Mouse (Mus musculus) hindbrain, embryonic 10.5 days (tissue): ENCODE data around the gene Elovl6. TPM values are rescaled to one million over a fixed set of nuclear protein-coding genes. Genes with fewer than 3 reads are reported as not detected.

Source experiments
- DNase-seq: peaks from one replicate; pipeline ENCODE4 v3.0.0-alpha.2; 2017; ENCODE audit warnings: low spot score
- H3K27ac ChIP-seq: fragments of 300-500 bp; sonication (generic); 2 replicates; pipeline ENCODE4 v1.5.1; 2016; ENCODE audit warnings: mild to moderate bottlenecking, moderate library complexity
- H3K27me3 ChIP-seq: fragments of 300-500 bp; sonication (generic); 2 replicates; pipeline ENCODE4 v1.6.1; 2016; ENCODE audit warnings: mild to moderate bottlenecking; ENCODE audit not compliant: poor library complexity, insufficient read depth, severe bottlenecking
- H3K36me3 ChIP-seq: fragments of 300-500 bp; sonication (generic); 2 replicates; pipeline ENCODE4 v1.6.1; 2016; ENCODE audit warnings: mild to moderate bottlenecking, moderate library complexity
- H3K4me1 ChIP-seq: fragments of 300-500 bp; sonication (generic); replicated peaks from 2 replicates; pipeline ENCODE4 v1.6.1; 2016; ENCODE audit warnings: mild to moderate bottlenecking
- H3K4me3 ChIP-seq: fragments of 300-500 bp; sonication (generic); 2 replicates; pipeline ENCODE4 v1.5.1; 2016; ENCODE audit warnings: mild to moderate bottlenecking, moderate library complexity
- H3K9me3 ChIP-seq: fragments of 300-500 bp; sonication (generic); 2 replicates; pipeline ENCODE4 v1.6.1; 2016; ENCODE audit warnings: mild to moderate bottlenecking, moderate library complexity
- WGBS: fragments of 180-500 bp; shearing (Covaris S2); methylation state at CpG from one replicate; pipeline ENCODE4 v1.1.7; 2016; 5-methylcytosine and 5-hydroxymethylcytosine counted together
- polyA plus RNA-seq: library from polyadenylated mRNA; unstranded; fragments of >200 nt; fragmentation: Nextera tagmentation; extraction: Ambion mirVana; gene quantifications from 2 replicates; pipeline ENCODE4 v1.2.1, GENCODE M21; 2016

Elovl6 gene
- polyA plus RNA-seq, 1 experiment from 2014 or later: 35.3 TPM

- Histone ChIP-seq H3K4me3 (no peak overlapping the region), H3K9me3 (no peaks in the 10 kb centered on the region)
- 94% methylated on average over 6 of the region's 6 CpGs for WGBS
Measured at GRCm38 (mm10) chr3:129596098-129596497, 63.9 kb downstream of the Elovl6 start.

GRCm38 (mm10) chr3:129602289-129602688 lies 70.1 kb downstream of the Elovl6 start:
- H3K4me1 ChIP-seq: peaks cover 10% of the 10 kb centered on the region
- no peak overlapping the region for H3K27ac ChIP-seq
- no peaks in the 10 kb centered on the region for H3K27me3 ChIP-seq
- H3K4me3 ChIP-seq: no peak overlapping the region
- DNase-seq: no peak
- no peaks in the 10 kb centered on the region for H3K9me3 ChIP-seq
- H3K36me3 ChIP-seq: peaks cover 16% of the 10 kb centered on the region
- 81% methylated on average over 9 of the region's 9 CpGs for WGBS

More at GRCm38 (mm10) chr3:129596098-129596497, 63.9 kb downstream of the Elovl6 start:
- H3K27ac ChIP-seq: no peak overlapping the region
- DNase-seq: no peak
- H3K27me3 ChIP-seq: no peaks in the 10 kb centered on the region
- peaks cover 7% of the 10 kb centered on the region for H3K4me1 ChIP-seq
- H3K36me3 ChIP-seq: peaks cover 24% of the 10 kb centered on the region; the same call in 1 of the 2 replicates

DNA sequence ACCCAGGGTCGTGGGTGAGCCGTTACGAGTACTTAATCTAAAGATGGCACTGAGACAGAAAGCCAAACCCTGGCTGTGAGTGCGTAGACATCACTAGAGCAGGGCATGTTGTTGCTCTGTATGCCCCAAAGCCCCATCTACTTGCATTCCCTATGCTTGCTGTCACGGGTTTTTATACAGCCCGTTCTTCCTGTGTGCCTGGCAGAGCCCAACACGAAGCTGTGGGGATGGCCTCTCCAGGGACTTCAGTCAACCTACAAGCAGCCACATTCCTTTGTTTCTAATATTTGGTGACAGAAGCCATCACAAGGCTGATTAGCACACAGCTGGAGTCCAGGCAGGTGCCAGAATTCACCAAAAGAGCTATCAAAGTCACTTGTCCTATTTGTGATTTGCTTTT lies 73.3 kb downstream of the Elovl6 start:
- Histone ChIP-seq H3K27ac (no peak overlapping the region), H3K36me3 (peaks cover 43% of the 10 kb centered on the region), H3K9me3 (no peaks in the 10 kb centered on the region), H3K4me3 (no peak overlapping the region), H3K27me3 (no peaks in the 10 kb centered on the region), H3K4me1 (peaks cover 10% of the 10 kb centered on the region)
- peak; percentile 10 for DNase-seq
- 61% methylated on average over 7 of the region's 7 CpGs for WGBS

DNA sequence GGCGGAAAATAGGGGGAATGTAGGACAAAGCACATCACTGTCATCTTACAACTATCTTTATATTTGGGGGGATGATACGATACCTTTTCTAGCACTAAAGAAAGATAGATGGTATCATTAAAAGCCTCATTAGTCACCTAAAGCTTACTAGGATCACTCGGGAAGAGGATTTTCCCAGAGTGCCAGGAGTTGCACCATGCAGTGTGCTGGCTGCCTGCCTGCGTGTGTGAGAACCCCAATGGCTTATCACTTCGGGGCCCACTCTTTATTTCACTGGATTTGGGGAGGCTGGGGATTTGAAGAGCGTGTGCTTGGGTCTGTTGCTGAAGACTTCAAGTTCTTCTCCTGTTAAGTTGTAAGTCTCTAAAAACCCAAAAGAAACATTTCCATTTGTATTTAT lies 73.8 kb downstream of the Elovl6 start:
- 47% methylated on average over 6 of the region's 6 CpGs for WGBS

DNA sequence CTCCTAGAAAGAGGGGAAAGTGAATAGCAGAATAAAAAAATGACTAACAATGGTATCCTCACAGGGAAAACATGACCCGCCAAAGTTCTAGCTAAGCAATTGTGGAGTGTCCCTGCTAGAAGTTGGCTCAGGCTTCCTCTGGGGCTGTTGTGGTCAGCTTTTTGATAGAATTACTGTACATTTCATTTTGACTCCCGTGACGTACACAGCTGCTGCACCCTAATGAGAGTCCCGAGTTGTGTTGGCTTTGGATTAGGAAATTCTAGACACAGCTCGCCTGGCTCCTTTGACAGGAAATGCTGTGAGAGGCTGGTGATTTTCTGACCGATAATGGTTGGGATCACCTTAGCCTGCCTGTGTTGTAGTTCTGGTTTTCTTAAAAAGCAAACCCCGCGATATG lies 79.5 kb downstream of the Elovl6 start:
- H3K4me1 ChIP-seq: 0 out of 2 replicates have a peak, but pooled peaks cover 3% of the 10 kb centered on the region
- peaks cover 57% of the 10 kb centered on the region for H3K36me3 ChIP-seq
- H3K4me3 ChIP-seq: no peak overlapping the region
- WGBS: 93% methylated on average over 8 of the region's 8 CpGs
- DNase-seq: no peak
- H3K9me3 ChIP-seq: no peaks in the 10 kb centered on the region
- H3K27me3 ChIP-seq: no peaks in the 10 kb centered on the region
- H3K27ac ChIP-seq: no peak overlapping the region

More for the DNA sequence above, 73.8 kb downstream of the Elovl6 start:
- no peak for DNase-seq
- H3K9me3 ChIP-seq: no peaks in the 10 kb centered on the region
- no peak overlapping the region for H3K27ac ChIP-seq
- no peak overlapping the region for H3K4me3 ChIP-seq
- H3K36me3 ChIP-seq: peaks cover 47% of the 10 kb centered on the region
- H3K4me1 ChIP-seq: peaks cover 10% of the 10 kb centered on the region
- H3K27me3 ChIP-seq: no peaks in the 10 kb centered on the region

DNA sequence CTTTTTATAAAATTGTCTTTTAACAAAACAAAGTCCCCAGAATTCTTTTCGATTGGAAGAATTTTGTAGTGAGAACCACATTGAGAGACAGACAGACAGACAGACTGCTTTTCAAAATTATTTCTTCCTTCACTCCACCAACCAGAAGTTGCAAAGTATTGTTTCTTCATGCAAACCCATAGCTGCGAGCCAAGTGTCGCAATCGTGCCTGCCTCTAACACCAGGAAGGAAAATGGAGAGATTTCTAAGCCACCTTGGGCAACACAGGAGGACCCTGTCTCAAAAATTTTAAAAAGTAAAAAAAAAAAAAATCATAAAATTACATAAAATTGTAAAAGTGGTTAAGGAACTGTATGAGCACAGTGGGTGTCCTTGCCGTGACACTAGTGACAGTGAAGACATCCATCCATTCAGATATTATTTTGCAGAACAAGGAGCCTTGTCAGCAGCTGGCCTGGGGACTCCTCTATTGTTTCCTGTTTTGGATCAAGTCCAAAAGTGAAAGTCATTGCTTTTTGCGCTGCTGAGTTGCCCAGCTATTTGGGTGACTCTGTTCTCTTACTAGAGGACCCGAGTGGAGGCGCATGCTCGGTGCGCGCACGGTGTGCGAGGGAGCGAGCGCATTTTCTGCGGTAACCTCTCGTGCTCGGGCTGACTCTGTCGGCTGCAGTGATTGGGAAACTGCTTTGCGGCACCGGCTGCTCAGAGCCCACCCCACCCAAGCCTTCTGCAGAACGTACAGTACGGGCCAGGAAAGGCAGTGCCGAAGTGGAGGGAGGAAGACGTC lies 80.3 kb downstream of the Elovl6 start:
- Histone ChIP-seq H3K9me3 (no peaks in the 10 kb centered on the region), H3K36me3 (peaks cover 60% of the 10 kb centered on the region), H3K27ac (no peak overlapping the region), H3K4me1 (0 out of 2 replicates have a peak, but pooled peaks cover 3% of the 10 kb centered on the region), H3K4me3 (no peak overlapping the region), H3K27me3 (no peaks in the 10 kb centered on the region)
- no peak for DNase-seq
- 94% methylated on average over 25 of the region's 25 CpGs for WGBS

GRCm38 (mm10) chr3:129613756-129614155 lies 81.6 kb downstream of the Elovl6 start:
- DNase-seq: no peak
- H3K4me1 ChIP-seq: 0 out of 2 replicates have a peak, but pooled peaks cover 3% of the 10 kb centered on the region
- H3K27me3 ChIP-seq: no peaks in the 10 kb centered on the region
- H3K27ac ChIP-seq: no peak overlapping the region
- no peaks in the 10 kb centered on the region for H3K9me3 ChIP-seq
- 89% methylated on average over 7 of the region's 7 CpGs for WGBS
- no peak overlapping the region for H3K4me3 ChIP-seq
- peaks cover 62% of the 10 kb centered on the region for H3K36me3 ChIP-seq

GRCm38 (mm10) chr3:129614216-129614615 lies 82.1 kb downstream of the Elovl6 start:
- H3K27me3 ChIP-seq: no peaks in the 10 kb centered on the region
- H3K4me1 ChIP-seq: 0 out of 2 replicates have a peak, but pooled peaks cover 3% of the 10 kb centered on the region
- WGBS: 66% methylated on average over 2 of the region's 2 CpGs
- no peak overlapping the region for H3K27ac ChIP-seq
- H3K4me3 ChIP-seq: no peak overlapping the region
- no peaks in the 10 kb centered on the region for H3K9me3 ChIP-seq
- H3K36me3 ChIP-seq: peaks cover 59% of the 10 kb centered on the region
- DNase-seq: no peak

GRCm38 (mm10) chr3:129617450-129617849 lies 85.3 kb downstream of the Elovl6 start:
- 89% methylated on average over 11 of the region's 11 CpGs for WGBS

GRCm38 (mm10) chr3:129619194-129619775 lies 87.1 kb downstream of the Elovl6 start:
- no peak overlapping the region for H3K4me3 ChIP-seq
- H3K9me3 ChIP-seq: no peaks in the 10 kb centered on the region
- peaks cover 37% of the 10 kb centered on the region for H3K36me3 ChIP-seq
- no peak overlapping the region for H3K27ac ChIP-seq
- H3K27me3 ChIP-seq: no peaks in the 10 kb centered on the region
- WGBS: 81% methylated on average over 16 of the region's 16 CpGs
- DNase-seq: no peak
- H3K4me1 ChIP-seq: 0 out of 2 replicates have a peak, but pooled peaks cover under 1% of the 10 kb centered on the region

More at GRCm38 (mm10) chr3:129617450-129617849, 85.3 kb downstream of the Elovl6 start:
- H3K27ac ChIP-seq: no peak overlapping the region
- H3K36me3 ChIP-seq: peaks cover 47% of the 10 kb centered on the region
- no peak for DNase-seq
- no peak overlapping the region for H3K4me3 ChIP-seq
- H3K9me3 ChIP-seq: no peaks in the 10 kb centered on the region
- 0 out of 2 replicates have a peak, but pooled peaks cover 3% of the 10 kb centered on the region for H3K4me1 ChIP-seq
- H3K27me3 ChIP-seq: no peaks in the 10 kb centered on the region

- peaks cover 35% of the 10 kb centered on the region for H3K36me3 ChIP-seq
- 93% methylated on average over 3 of the region's 3 CpGs for WGBS
- no peaks in the 10 kb centered on the region for H3K27me3 ChIP-seq
- no peak overlapping the region for H3K27ac ChIP-seq
- no peak overlapping the region for H3K4me3 ChIP-seq
- DNase-seq: no peak
- H3K4me1 ChIP-seq: 0 out of 2 replicates have a peak, but pooled peaks cover 5% of the 10 kb centered on the region
- no peaks in the 10 kb centered on the region for H3K9me3 ChIP-seq
Measured at GRCm38 (mm10) chr3:129620802-129621201, 88.6 kb downstream of the Elovl6 start.

DNA sequence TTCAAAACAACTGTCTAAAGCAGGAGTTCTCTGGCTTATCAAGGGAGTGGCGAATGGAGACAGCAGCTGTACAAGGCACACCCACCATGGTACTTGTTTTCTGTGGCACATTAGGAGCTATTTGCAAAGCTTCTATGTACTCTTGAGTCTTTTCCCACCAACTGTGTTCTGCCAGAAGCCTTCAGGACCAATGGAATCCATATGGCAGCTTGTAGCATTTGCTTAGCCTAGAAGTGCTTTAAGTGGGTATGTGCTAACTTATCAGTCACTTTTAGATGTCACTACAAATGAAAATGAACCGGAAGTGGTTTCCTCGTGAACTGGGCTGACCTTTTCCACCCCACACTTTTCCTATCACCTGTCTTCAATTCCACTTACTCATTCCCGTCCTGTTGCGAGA lies 89.1 kb downstream of the Elovl6 start:
- peaks cover 35% of the 10 kb centered on the region for H3K36me3 ChIP-seq
- H3K27me3 ChIP-seq: no peaks in the 10 kb centered on the region
- H3K4me3 ChIP-seq: no peak overlapping the region
- H3K27ac ChIP-seq: no peak overlapping the region
- DNase-seq: no peak
- no peaks in the 10 kb centered on the region for H3K9me3 ChIP-seq
- H3K4me1 ChIP-seq: 0 out of 2 replicates have a peak, but pooled peaks cover 5% of the 10 kb centered on the region
- WGBS: 80% methylated on average over 5 of the region's 5 CpGs

DNA sequence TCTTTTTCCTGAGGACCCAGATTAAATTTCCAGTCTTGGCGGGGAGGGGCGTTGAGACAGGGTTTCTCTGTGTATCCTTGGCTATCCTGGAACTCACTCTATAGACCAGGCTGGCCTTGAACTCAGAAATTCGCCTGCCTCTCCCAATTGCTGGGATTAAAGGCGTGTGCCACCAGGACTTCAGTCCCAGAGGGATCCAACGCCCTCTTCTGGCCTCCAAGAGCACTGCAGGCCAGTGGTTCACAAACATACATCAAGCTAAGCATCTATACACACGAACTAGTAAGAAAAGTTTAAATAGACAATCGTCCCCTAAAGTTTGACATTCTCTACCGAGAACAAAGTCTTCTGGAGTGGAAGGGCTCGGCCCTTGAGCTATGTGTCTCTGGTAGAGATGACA lies 90.0 kb downstream of the Elovl6 start:
- H3K4me1 ChIP-seq: 0 out of 2 replicates have a peak, but pooled peaks cover 5% of the 10 kb centered on the region
- no peak for DNase-seq
- H3K27me3 ChIP-seq: no peaks in the 10 kb centered on the region
- H3K27ac ChIP-seq: no peak overlapping the region
- H3K4me3 ChIP-seq: no peak overlapping the region
- peaks cover 26% of the 10 kb centered on the region for H3K36me3 ChIP-seq
- WGBS: 77% methylated on average over 9 of the region's 9 CpGs
- no peaks in the 10 kb centered on the region for H3K9me3 ChIP-seq
